Mouse (Mus musculus): ENCODE data around the gene Cav3. TPM values are rescaled to one million over a fixed set of nuclear protein-coding genes. Genes with fewer than 3 reads are reported as not detected.

Cav3 gene
- polyA plus RNA-seq, 1 experiment from 2014 or later = not detected

GRCm38 (mm10) chr6:112466001-112466400, 6.7 kb downstream of the Cav3 start:
- Histone ChIP-seq H3K27me3 (replicated peaks; ENCODE audit: control insufficient read depth, insufficient read depth, low read length) (no peaks in the 10 kb centered on the region), H3K9ac (replicated peaks; ENCODE audit: low read depth, low read length) (no peak overlapping the region), H3K27ac (ENCODE audit: low read length) (no peak overlapping the region), H3K4me1 (replicated peaks; ENCODE audit: control insufficient read depth, insufficient read depth, low read length) (no peaks in the 10 kb centered on the region), H3K9me3 (ENCODE audit: control insufficient read depth, low read length) (no peaks in the 10 kb centered on the region), H3K4me2 (ENCODE audit: low read length) (no peak overlapping the region), H3K4me3 (replicated peaks; ENCODE audit: low read length) (no peak overlapping the region), H3K36me3 (ENCODE audit: control insufficient read depth, insufficient read depth) (no peaks in the 10 kb centered on the region)
- ATAC-seq = no peak

GRCm38 (mm10) chr6:112471644-112472043, 12.3 kb downstream of the Cav3 start:
- H3K27me3 ChIP-seq (replicated peaks; ENCODE audit: control insufficient read depth, insufficient read depth, low read length) = no peaks in the 10 kb centered on the region
- H3K36me3 ChIP-seq (ENCODE audit: control insufficient read depth, insufficient read depth) = no peaks in the 10 kb centered on the region
- H3K4me3 ChIP-seq (replicated peaks; ENCODE audit: low read length) = no peak overlapping the region
- 91% methylated on average over 4 of the region's 4 CpGs for WGBS
- no peaks in the 10 kb centered on the region for H3K4me1 ChIP-seq (replicated peaks; ENCODE audit: control insufficient read depth, insufficient read depth, low read length)
- no peak overlapping the region for H3K27ac ChIP-seq (ENCODE audit: low read length)
- no peak overlapping the region for H3K9ac ChIP-seq (replicated peaks; ENCODE audit: low read depth, low read length)
- no peak for ATAC-seq
- H3K9me3 ChIP-seq (ENCODE audit: control insufficient read depth, low read length) = no peaks in the 10 kb centered on the region
- H3K4me2 ChIP-seq (ENCODE audit: low read length) = no peak overlapping the region

DNA sequence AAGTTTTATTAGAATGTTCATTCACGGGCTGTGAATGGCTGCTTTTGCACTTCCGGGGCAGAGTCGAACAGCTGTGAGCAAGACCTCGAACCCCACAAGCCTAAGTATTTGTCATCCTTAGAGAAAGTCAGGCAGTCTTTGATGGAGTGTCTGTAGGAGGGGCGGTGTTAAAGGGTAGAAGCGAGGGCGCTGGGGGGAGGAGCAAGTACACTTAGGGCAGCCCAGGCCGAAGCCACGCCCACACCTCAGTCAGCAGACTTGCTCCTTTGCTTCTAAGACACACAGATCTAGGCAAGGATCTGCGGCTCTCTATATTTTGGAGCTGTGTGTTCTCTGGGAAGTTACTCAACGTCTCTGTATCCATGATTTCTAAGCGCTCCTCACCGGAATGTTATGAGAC, 20.6 kb downstream of the Cav3 start:
- H3K27ac ChIP-seq (ENCODE audit: low read length) = no peak overlapping the region
- H3K9me3 ChIP-seq (ENCODE audit: control insufficient read depth, low read length) = no peaks in the 10 kb centered on the region

GRCm38 (mm10) chr6:112484316-112484715, 25.0 kb downstream of the Cav3 start:
- no peak for ATAC-seq
- no peak overlapping the region for H3K4me3 ChIP-seq (replicated peaks; ENCODE audit: low read length)

More for the DNA sequence above, 20.6 kb downstream of the Cav3 start:
- 58% methylated on average over 13 of the region's 13 CpGs for WGBS
- no peaks in the 10 kb centered on the region for H3K36me3 ChIP-seq (ENCODE audit: control insufficient read depth, insufficient read depth)
- H3K27me3 ChIP-seq (replicated peaks; ENCODE audit: control insufficient read depth, insufficient read depth, low read length) = no peaks in the 10 kb centered on the region
- no peak for ATAC-seq
- H3K4me2 ChIP-seq (ENCODE audit: low read length) = no peak overlapping the region
- no peaks in the 10 kb centered on the region for H3K4me1 ChIP-seq (replicated peaks; ENCODE audit: control insufficient read depth, insufficient read depth, low read length)
- H3K4me3 ChIP-seq (replicated peaks; ENCODE audit: low read length) = no peak overlapping the region
- no peak overlapping the region for H3K9ac ChIP-seq (replicated peaks; ENCODE audit: low read depth, low read length)

DNA sequence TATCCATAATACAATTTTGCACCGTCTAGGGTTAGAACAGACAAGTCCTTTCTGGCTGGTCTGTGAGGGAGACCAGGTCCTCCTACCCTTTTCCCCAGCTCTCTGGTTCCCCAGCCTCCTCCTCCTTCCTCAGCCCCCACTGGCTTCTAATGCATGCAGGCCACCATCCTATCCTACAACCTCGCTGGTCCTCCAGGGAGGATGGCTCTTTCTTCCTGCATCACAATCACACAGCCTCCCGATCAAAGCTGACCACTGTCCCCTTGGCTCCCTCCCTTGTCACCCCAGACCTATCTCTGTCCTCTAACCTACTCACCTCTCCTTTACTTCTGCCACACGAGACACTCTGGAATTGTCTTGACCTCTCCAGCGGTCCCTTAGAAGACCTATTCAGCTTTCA, 28.7 kb downstream of the Cav3 start:
- Histone ChIP-seq H3K4me3 (replicated peaks; ENCODE audit: low read length) (no peak overlapping the region), H3K9me3 (ENCODE audit: control insufficient read depth, low read length) (no peaks in the 10 kb centered on the region), H3K36me3 (ENCODE audit: control insufficient read depth, insufficient read depth) (no peaks in the 10 kb centered on the region), H3K9ac (replicated peaks; ENCODE audit: low read depth, low read length) (no peak overlapping the region), H3K27me3 (replicated peaks; ENCODE audit: control insufficient read depth, insufficient read depth, low read length) (peaks cover 30% of the 10 kb centered on the region), H3K4me1 (replicated peaks; ENCODE audit: control insufficient read depth, insufficient read depth, low read length) (peaks cover 21% of the 10 kb centered on the region), H3K4me2 (ENCODE audit: low read length) (no peak overlapping the region), H3K27ac (ENCODE audit: low read length) (no peak overlapping the region)
- WGBS = 87% methylated on average over 5 of the region's 5 CpGs
- no peak for ATAC-seq

More at GRCm38 (mm10) chr6:112484316-112484715, 25.0 kb downstream of the Cav3 start:
- H3K36me3 ChIP-seq (ENCODE audit: control insufficient read depth, insufficient read depth) = no peaks in the 10 kb centered on the region
- no peak overlapping the region for H3K27ac ChIP-seq (ENCODE audit: low read length)
- H3K9ac ChIP-seq (replicated peaks; ENCODE audit: low read depth, low read length) = no peak overlapping the region
- no peaks in the 10 kb centered on the region for H3K9me3 ChIP-seq (ENCODE audit: control insufficient read depth, low read length)
- WGBS = 4% methylated on average over 4 of the region's 4 CpGs
- peaks cover 6% of the 10 kb centered on the region for H3K4me1 ChIP-seq (replicated peaks; ENCODE audit: control insufficient read depth, insufficient read depth, low read length)
- H3K27me3 ChIP-seq (replicated peaks; ENCODE audit: control insufficient read depth, insufficient read depth, low read length) = peaks cover 22% of the 10 kb centered on the region
- no peak overlapping the region for H3K4me2 ChIP-seq (ENCODE audit: low read length)

DNA sequence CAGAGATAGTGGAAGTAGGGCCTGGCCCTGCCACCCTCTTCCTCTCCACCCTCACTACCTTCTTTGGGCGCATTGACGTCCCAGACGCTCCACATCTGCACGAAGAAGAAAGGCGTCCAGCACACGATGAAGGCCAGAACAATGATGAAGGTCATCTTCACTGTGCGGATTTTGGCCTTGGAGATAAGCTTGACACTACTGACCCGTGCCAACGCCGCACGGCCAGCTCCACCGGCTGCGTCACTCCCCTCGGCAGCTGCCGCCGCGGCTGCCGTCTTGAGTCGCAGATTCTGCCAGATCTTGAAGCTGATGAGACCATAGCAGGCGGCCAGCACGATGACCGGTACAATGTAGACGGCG, 29.5 kb downstream of the Cav3 start:
- ATAC-seq = no peak

DNA sequence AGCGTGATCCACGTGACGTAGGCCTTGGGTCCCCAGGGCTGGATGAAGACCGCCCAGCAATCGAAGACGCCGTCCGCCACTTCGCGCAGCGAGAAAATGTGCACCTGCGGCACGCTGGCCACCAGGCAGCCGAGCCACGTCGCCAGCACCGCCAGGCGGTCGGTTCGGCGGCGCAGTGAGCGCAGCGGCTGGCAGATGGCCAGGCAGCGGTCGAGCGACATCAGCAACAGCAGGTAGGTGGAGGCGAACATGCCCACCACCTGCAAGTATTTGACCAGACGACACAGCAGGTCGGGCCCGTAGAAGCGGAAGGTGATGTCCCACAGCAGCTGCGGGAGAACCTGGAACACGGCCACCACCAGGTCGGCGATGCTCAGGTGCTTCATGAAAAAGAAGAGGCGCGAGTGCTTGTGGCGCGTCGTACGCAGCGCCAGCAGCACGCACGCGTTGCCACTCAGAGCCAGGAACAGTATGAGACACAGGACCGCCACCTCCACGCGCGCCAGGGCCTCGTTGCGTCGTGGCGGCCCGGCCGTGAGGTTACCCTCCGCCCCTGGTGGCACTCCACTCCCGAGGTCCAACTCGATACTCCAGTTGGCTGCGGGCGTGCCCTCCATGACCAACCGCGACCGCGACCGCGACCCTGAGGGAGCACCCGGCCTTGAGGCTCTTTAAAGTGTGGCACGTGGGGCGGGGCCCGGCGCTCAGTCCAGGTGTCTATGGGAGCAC, 30.0 kb downstream of the Cav3 start:
- 5% methylated on average over 72 of the region's 72 CpGs for WGBS
- Histone ChIP-seq H3K9ac (replicated peaks; ENCODE audit: low read depth, low read length) (peak overlapping the region; percentile 35), H3K9me3 (ENCODE audit: control insufficient read depth, low read length) (no peaks in the 10 kb centered on the region), H3K4me3 (replicated peaks; ENCODE audit: low read length) (peak overlapping the region; percentile 48), H3K27ac (ENCODE audit: low read length) (no peak overlapping the region), H3K36me3 (ENCODE audit: control insufficient read depth, insufficient read depth) (no peaks in the 10 kb centered on the region), H3K27me3 (replicated peaks; ENCODE audit: control insufficient read depth, insufficient read depth, low read length) (peaks cover 30% of the 10 kb centered on the region), H3K4me2 (ENCODE audit: low read length) (peak overlapping the region; percentile 80), H3K4me1 (replicated peaks; ENCODE audit: control insufficient read depth, insufficient read depth, low read length) (peaks cover 21% of the 10 kb centered on the region)
- peak; percentile 51 for ATAC-seq

More for the DNA sequence above, 29.5 kb downstream of the Cav3 start:
- no peaks in the 10 kb centered on the region for H3K9me3 ChIP-seq (ENCODE audit: control insufficient read depth, low read length)
- peak overlapping the region; percentile 48 for H3K4me3 ChIP-seq (replicated peaks; ENCODE audit: low read length)
- peak overlapping the region; percentile 80 for H3K4me2 ChIP-seq (ENCODE audit: low read length)
- H3K27ac ChIP-seq (ENCODE audit: low read length) = no peak overlapping the region
- H3K36me3 ChIP-seq (ENCODE audit: control insufficient read depth, insufficient read depth) = no peaks in the 10 kb centered on the region
- peaks cover 30% of the 10 kb centered on the region for H3K27me3 ChIP-seq (replicated peaks; ENCODE audit: control insufficient read depth, insufficient read depth, low read length)
- H3K9ac ChIP-seq (replicated peaks; ENCODE audit: low read depth, low read length) = peak overlapping the region; percentile 12
- peaks cover 21% of the 10 kb centered on the region for H3K4me1 ChIP-seq (replicated peaks; ENCODE audit: control insufficient read depth, insufficient read depth, low read length)
- WGBS = 30% methylated on average over 24 of the region's 24 CpGs

- H3K4me2 ChIP-seq (ENCODE audit: low read length) = peak within 1 kb of the TSS; percentile 80
- no peak within 1 kb of the TSS for H3K27ac ChIP-seq (ENCODE audit: low read length)
- H3K4me1 ChIP-seq (replicated peaks; ENCODE audit: control insufficient read depth, insufficient read depth, low read length) = peaks cover 21% of the 10 kb centered on the region
- H3K9me3 ChIP-seq (ENCODE audit: control insufficient read depth, low read length) = no peaks in the 10 kb centered on the region
- H3K36me3 ChIP-seq (ENCODE audit: control insufficient read depth, insufficient read depth) = no peaks in the 10 kb centered on the region
- 8% methylated on average over 24 of the region's 24 CpGs for WGBS
- ATAC-seq = peak; percentile 19; the same call in 1 of the 2 replicates
- peak within 1 kb of the TSS; percentile 48 for H3K4me3 ChIP-seq (replicated peaks; ENCODE audit: low read length)
- H3K27me3 ChIP-seq (replicated peaks; ENCODE audit: control insufficient read depth, insufficient read depth, low read length) = peaks cover 30% of the 10 kb centered on the region
- H3K9ac ChIP-seq (replicated peaks; ENCODE audit: low read depth, low read length) = peak within 1 kb of the TSS; percentile 49
Observed at GRCm38 (mm10) chr6:112489910-112490559, 30.7 kb downstream of the Cav3 start, which contains the start of gene Oxtr. Gene Oxtr (minus strand): TSS chr6:112489943.

DNA sequence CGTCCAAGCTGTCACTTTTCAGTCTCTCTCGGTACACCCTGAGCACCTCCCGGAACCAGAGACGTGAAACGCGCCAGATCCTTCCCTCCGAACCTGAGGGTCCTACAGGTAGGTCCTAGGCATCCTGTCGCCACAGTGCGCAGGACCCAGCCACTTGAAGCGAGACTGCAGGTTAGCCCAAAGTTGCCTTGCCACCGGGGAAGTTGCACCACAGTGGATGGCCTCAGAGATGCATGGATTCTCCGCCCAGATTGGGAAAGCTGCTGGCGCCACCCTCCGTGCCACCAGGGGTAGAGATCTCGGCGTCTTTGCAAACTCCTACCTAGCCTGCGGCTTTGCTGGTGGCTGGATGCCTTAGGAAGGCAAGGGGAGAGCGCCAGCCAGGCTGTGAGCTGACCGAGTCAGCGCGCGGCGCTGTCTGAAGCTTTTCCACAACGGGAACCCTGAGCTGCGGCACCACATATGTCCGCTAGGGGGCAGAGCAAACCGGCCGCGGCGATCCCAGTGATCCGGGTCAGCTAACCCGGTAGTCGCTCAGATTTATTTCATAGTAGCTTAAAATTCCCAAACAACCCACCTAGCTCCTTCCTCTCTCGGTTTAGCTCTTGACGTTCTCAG, 31.4 kb downstream of the Cav3 start:
- WGBS = under 1% methylated on average over 35 of the region's 35 CpGs

More for the DNA sequence above, 31.4 kb downstream of the Cav3 start:
- Histone ChIP-seq H3K4me3 (replicated peaks; ENCODE audit: low read length) (peak overlapping the region; percentile 48), H3K4me1 (replicated peaks; ENCODE audit: control insufficient read depth, insufficient read depth, low read length) (peaks cover 21% of the 10 kb centered on the region), H3K9ac (replicated peaks; ENCODE audit: low read depth, low read length) (peak overlapping the region; percentile 49), H3K4me2 (ENCODE audit: low read length) (peak overlapping the region; percentile 80), H3K9me3 (ENCODE audit: control insufficient read depth, low read length) (no peaks in the 10 kb centered on the region), H3K27me3 (replicated peaks; ENCODE audit: control insufficient read depth, insufficient read depth, low read length) (peaks cover 30% of the 10 kb centered on the region), H3K27ac (ENCODE audit: low read length) (no peak overlapping the region), H3K36me3 (ENCODE audit: control insufficient read depth, insufficient read depth) (no peaks in the 10 kb centered on the region)
- peak; percentile 59 for ATAC-seq

Data from forebrain, embryonic 16.5 days (tissue).